Mouse (Mus musculus): ENCODE data around the gene Fchsd2. TPM values are rescaled to one million over a fixed set of nuclear protein-coding genes. Genes with fewer than 3 reads are reported as not detected.

Gene Fchsd2
- polyA plus RNA-seq, 1 experiment = 24.9 TPM

DNA sequence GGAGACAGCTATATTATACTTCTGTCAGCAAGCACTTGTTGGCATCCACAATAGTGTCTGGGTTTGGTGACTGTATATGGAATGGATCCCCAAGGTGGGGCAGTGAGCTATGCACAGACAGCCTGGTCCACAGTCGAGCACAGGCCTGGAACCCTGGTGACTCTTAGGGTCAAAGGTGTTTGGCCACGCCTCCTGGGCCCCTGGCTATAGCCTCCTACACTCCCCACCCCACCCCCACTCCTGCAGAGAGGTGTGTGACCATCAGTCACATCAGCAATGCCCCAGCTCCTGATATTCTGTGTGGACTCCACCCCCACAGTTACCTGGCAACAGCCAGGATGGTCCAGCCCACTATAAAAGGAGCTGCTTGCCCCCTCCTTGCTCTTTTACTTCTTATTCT is 73.9 kb downstream of the Fchsd2 start:
- TF ChIP-seq EP300 (IDR thresholded peaks at IDR 0.05; ENCODE audit: insufficient read depth, low read depth, low read length) (no peak), POLR2A (IDR thresholded peaks at IDR 0.05; ENCODE audit: insufficient read depth, low read length) (no peak), CTCF (IDR thresholded peaks at IDR 0.05; ENCODE audit: low read depth, low read length) (no peak)
- H3K9ac ChIP-seq (ENCODE audit: low read depth, poor library complexity, severe bottlenecking) = no peak overlapping the region
- no peaks in the 10 kb centered on the region for H3K4me1 ChIP-seq (ENCODE audit: control insufficient read depth, insufficient read depth, low read length)
- no peaks in the 10 kb centered on the region for H3K27me3 ChIP-seq (ENCODE audit: control insufficient read depth, insufficient read depth, low read length, poor library complexity, severe bottlenecking)
- no peak overlapping the region for H3K27ac ChIP-seq (ENCODE audit: insufficient read depth, low read length)
- no peaks in the 10 kb centered on the region for H3K9me3 ChIP-seq (replicated peaks; ENCODE audit: control insufficient read depth, insufficient read depth, low read length, poor library complexity, severe bottlenecking)
- H3K4me3 ChIP-seq (ENCODE audit: low read depth, low read length) = no peak overlapping the region
- no peaks in the 10 kb centered on the region for H3K36me3 ChIP-seq (ENCODE audit: control insufficient read depth, insufficient read depth, low read length, poor library complexity, severe bottlenecking)

DNA sequence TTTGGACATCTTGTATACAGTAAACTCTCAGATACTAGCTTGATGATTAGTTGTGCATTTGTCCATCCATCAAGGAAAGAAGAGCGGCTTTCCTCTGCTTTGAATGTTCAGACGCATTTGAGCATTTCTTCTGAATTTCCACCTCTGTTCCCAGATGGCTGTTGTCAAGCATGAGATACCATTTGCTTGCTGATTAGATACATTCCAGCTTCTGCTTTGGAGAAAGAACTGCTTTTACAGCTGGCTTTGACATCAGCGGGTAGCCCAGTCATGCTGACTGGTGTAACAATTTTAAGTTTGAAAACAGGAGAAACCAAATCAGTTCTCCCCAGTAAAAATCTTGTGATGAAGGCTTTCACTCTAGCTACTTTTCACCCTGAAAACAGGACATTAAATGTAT is 77.8 kb downstream of the Fchsd2 start:
- Histone ChIP-seq H3K27ac (ENCODE audit: insufficient read depth, low read length) (no peak overlapping the region), H3K27me3 (ENCODE audit: control insufficient read depth, insufficient read depth, low read length, poor library complexity, severe bottlenecking) (no peaks in the 10 kb centered on the region), H3K4me3 (ENCODE audit: low read depth, low read length) (no peak overlapping the region), H3K9ac (ENCODE audit: low read depth, poor library complexity, severe bottlenecking) (no peak overlapping the region), H3K9me3 (replicated peaks; ENCODE audit: control insufficient read depth, insufficient read depth, low read length, poor library complexity, severe bottlenecking) (no peaks in the 10 kb centered on the region), H3K4me1 (ENCODE audit: control insufficient read depth, insufficient read depth, low read length) (no peaks in the 10 kb centered on the region), H3K36me3 (ENCODE audit: control insufficient read depth, insufficient read depth, low read length, poor library complexity, severe bottlenecking) (no peaks in the 10 kb centered on the region)
- TF ChIP-seq CTCF (IDR thresholded peaks at IDR 0.05; ENCODE audit: low read depth, low read length) (no peak), EP300 (IDR thresholded peaks at IDR 0.05; ENCODE audit: insufficient read depth, low read depth, low read length) (no peak), POLR2A (IDR thresholded peaks at IDR 0.05; ENCODE audit: insufficient read depth, low read length) (no peak)

DNA sequence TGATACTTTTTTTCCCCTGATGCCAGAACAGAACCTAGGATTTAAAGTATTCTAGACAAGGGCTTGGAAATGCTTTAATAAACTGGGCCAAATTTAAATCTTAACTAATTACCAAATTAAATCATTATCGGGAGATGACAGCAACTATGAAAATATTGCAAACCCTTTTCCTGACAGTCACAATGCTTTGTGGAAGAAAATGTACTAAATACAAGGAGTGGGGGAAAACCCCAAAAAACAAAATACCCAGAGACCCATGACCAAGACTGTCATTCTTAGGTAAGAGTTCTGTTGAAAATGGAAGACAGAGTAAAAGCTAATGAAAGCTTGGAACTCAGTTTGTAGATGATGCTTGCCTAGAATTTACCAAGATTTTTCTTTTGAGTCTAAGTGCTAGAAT is 78.3 kb downstream of the Fchsd2 start:
- Histone ChIP-seq H3K36me3 (ENCODE audit: control insufficient read depth, insufficient read depth, low read length, poor library complexity, severe bottlenecking) (no peaks in the 10 kb centered on the region), H3K27me3 (ENCODE audit: control insufficient read depth, insufficient read depth, low read length, poor library complexity, severe bottlenecking) (no peaks in the 10 kb centered on the region), H3K27ac (ENCODE audit: insufficient read depth, low read length) (no peak overlapping the region), H3K9ac (ENCODE audit: low read depth, poor library complexity, severe bottlenecking) (no peak overlapping the region), H3K4me1 (ENCODE audit: control insufficient read depth, insufficient read depth, low read length) (no peaks in the 10 kb centered on the region), H3K4me3 (ENCODE audit: low read depth, low read length) (no peak overlapping the region), H3K9me3 (replicated peaks; ENCODE audit: control insufficient read depth, insufficient read depth, low read length, poor library complexity, severe bottlenecking) (no peaks in the 10 kb centered on the region)
- TF ChIP-seq CTCF (IDR thresholded peaks at IDR 0.05; ENCODE audit: low read depth, low read length) (no peak), EP300 (IDR thresholded peaks at IDR 0.05; ENCODE audit: insufficient read depth, low read depth, low read length) (no peak), POLR2A (IDR thresholded peaks at IDR 0.05; ENCODE audit: insufficient read depth, low read length) (no peak)

DNA sequence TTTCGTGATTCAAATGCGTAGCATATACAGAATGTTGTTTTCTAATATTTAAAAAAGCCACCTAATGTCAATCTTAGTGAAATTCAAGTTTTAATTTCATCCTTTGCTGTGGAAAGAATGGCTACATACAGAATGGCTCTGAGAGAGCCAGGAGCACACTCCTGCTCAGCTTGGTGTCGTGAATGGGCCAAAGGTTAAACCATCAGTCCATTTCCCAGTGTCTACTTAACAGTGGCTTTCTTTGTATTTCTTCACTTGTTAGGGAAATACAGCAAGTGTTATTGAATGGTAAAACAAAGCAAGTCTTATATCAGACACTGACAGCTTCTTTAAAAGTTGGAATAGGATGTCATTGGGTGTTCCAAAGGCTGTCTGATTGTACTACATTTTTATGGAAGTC is 80.7 kb downstream of the Fchsd2 start:
- Histone ChIP-seq H3K4me3 (ENCODE audit: low read depth, low read length) (no peak overlapping the region), H3K27me3 (ENCODE audit: control insufficient read depth, insufficient read depth, low read length, poor library complexity, severe bottlenecking) (no peaks in the 10 kb centered on the region), H3K4me1 (ENCODE audit: control insufficient read depth, insufficient read depth, low read length) (no peaks in the 10 kb centered on the region), H3K9me3 (replicated peaks; ENCODE audit: control insufficient read depth, insufficient read depth, low read length, poor library complexity, severe bottlenecking) (no peaks in the 10 kb centered on the region), H3K27ac (ENCODE audit: insufficient read depth, low read length) (no peak overlapping the region), H3K9ac (ENCODE audit: low read depth, poor library complexity, severe bottlenecking) (no peak overlapping the region), H3K36me3 (ENCODE audit: control insufficient read depth, insufficient read depth, low read length, poor library complexity, severe bottlenecking) (no peaks in the 10 kb centered on the region)
- no peak for TF ChIP-seq EP300 (IDR thresholded peaks at IDR 0.05; ENCODE audit: insufficient read depth, low read depth, low read length)
- TF ChIP-seq POLR2A (IDR thresholded peaks at IDR 0.05; ENCODE audit: insufficient read depth, low read length) = no peak
- TF ChIP-seq CTCF (IDR thresholded peaks at IDR 0.05; ENCODE audit: low read depth, low read length) = no peak

DNA sequence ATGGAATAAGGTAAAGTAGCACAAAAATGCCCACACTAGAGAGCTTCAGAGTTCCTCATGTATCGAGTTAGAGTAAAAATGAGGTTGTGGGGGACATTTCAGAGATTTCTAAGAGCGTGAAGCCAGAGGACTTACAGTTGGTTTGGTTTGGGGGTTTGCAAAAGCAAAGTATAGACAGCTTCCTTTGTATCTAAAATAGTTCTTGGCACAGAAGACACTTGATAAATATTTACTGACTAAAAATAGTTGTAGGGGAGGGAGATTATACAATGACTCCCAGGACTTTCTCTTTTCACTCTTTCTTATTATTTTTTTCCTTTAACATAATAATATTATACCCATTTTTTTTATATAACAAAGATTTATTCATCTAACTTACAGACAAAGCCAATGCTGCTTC is 86.1 kb downstream of the Fchsd2 start:
- Histone ChIP-seq H3K27ac (ENCODE audit: insufficient read depth, low read length) (no peak overlapping the region), H3K9me3 (replicated peaks; ENCODE audit: control insufficient read depth, insufficient read depth, low read length, poor library complexity, severe bottlenecking) (no peaks in the 10 kb centered on the region), H3K4me3 (ENCODE audit: low read depth, low read length) (no peak overlapping the region), H3K27me3 (ENCODE audit: control insufficient read depth, insufficient read depth, low read length, poor library complexity, severe bottlenecking) (no peaks in the 10 kb centered on the region), H3K36me3 (ENCODE audit: control insufficient read depth, insufficient read depth, low read length, poor library complexity, severe bottlenecking) (no peaks in the 10 kb centered on the region), H3K4me1 (ENCODE audit: control insufficient read depth, insufficient read depth, low read length) (no peaks in the 10 kb centered on the region), H3K9ac (ENCODE audit: low read depth, poor library complexity, severe bottlenecking) (no peak overlapping the region)
- TF ChIP-seq POLR2A (IDR thresholded peaks at IDR 0.05; ENCODE audit: insufficient read depth, low read length) = no peak
- TF ChIP-seq CTCF (IDR thresholded peaks at IDR 0.05; ENCODE audit: low read depth, low read length) = no peak
- TF ChIP-seq EP300 (IDR thresholded peaks at IDR 0.05; ENCODE audit: insufficient read depth, low read depth, low read length) = no peak

DNA sequence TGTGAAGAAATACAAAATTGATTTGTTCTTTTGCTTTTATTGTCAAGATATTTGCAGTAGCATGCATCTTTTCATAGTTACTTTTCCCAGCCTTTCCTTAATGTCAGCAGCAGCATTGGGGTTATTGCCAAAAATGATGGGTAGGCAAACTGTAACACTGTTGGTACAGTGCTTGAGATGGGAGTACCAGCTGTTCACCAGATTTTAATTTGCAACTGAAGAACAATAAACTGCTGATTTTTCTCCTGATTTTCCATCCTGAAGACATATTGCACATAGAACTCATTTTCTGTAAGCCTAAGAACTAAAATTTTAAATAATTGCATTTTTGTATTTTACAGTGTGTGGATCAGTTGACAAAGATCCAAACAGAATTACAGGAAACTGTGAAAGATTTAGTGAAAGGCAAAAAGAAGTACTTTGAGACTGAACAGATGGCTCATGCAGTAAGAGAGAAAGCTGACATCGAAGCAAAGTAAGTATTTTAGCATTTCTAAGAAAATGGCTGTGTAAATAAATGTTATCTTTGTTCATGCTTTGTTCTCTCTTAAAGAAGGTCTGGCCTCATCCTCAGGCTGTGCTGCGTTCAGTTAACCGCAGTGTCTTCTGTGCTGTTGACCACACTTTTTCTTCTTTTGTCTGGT is 98.8 kb downstream of the Fchsd2 start:
- H3K4me3 ChIP-seq (ENCODE audit: low read depth, low read length) = no peak overlapping the region
- no peaks in the 10 kb centered on the region for H3K4me1 ChIP-seq (ENCODE audit: control insufficient read depth, insufficient read depth, low read length)
- no peaks in the 10 kb centered on the region for H3K27me3 ChIP-seq (ENCODE audit: control insufficient read depth, insufficient read depth, low read length, poor library complexity, severe bottlenecking)
- TF ChIP-seq EP300 (IDR thresholded peaks at IDR 0.05; ENCODE audit: insufficient read depth, low read depth, low read length) = no peak
- TF ChIP-seq POLR2A (IDR thresholded peaks at IDR 0.05; ENCODE audit: insufficient read depth, low read length) = no peak
- no peak for TF ChIP-seq CTCF (IDR thresholded peaks at IDR 0.05; ENCODE audit: low read depth, low read length)
- no peak overlapping the region for H3K27ac ChIP-seq (ENCODE audit: insufficient read depth, low read length)
- H3K9ac ChIP-seq (ENCODE audit: low read depth, poor library complexity, severe bottlenecking) = no peak overlapping the region
- no peaks in the 10 kb centered on the region for H3K36me3 ChIP-seq (ENCODE audit: control insufficient read depth, insufficient read depth, low read length, poor library complexity, severe bottlenecking)
- no peaks in the 10 kb centered on the region for H3K9me3 ChIP-seq (replicated peaks; ENCODE audit: control insufficient read depth, insufficient read depth, low read length, poor library complexity, severe bottlenecking)
